Mouse (Mus musculus) heart, embryonic 12.5 days (tissue): ENCODE results near the gene Gm10490. TPM values are rescaled to one million over a fixed set of nuclear protein-coding genes. Genes with fewer than 3 reads are reported as not detected.
"Not testable (repeated sequence)": the region's sequence is repeated elsewhere in the genome, so short reads cannot be mapped to it uniquely, and the experiment has no call there.

ENCODE experiments used
- ATAC-seq: fragments of 200-750 bp; cut with Nextera tagmentation; 2 replicates; pipeline ENCODE4 v1.8.0; 2017; ENCODE audit warnings: moderate TSS enrichment, moderate library complexity; ENCODE audit not compliant: insufficient number of reproducible peaks, low FRiP score
- H3K27ac ChIP-seq: fragments of 300-500 bp; sonication (generic); 2 replicates; pipeline ENCODE4 v1.5.1; 2016; ENCODE audit warnings: mild to moderate bottlenecking, moderate library complexity; ENCODE audit not compliant: poor library complexity, severe bottlenecking
- H3K27me3 ChIP-seq: fragments of 300-500 bp; sonication (generic); replicated peaks from 2 replicates; pipeline ENCODE4 v1.6.1; 2016; ENCODE audit warnings: mild to moderate bottlenecking, moderate library complexity
- H3K36me3 ChIP-seq: fragments of 300-500 bp; sonication (generic); 2 replicates; pipeline ENCODE4 v1.6.1; 2016; ENCODE audit warnings: mild to moderate bottlenecking, moderate library complexity
- H3K4me1 ChIP-seq: fragments of 300-500 bp; sonication (generic); replicated peaks from 2 replicates; pipeline ENCODE4 v1.6.1; 2016; ENCODE audit warnings: mild to moderate bottlenecking
- H3K4me2 ChIP-seq: fragments of 300-500 bp; sonication (generic); 2 replicates; pipeline ENCODE4 v1.6.1; 2016; ENCODE audit warnings: mild to moderate bottlenecking, moderate library complexity
- H3K4me3 ChIP-seq: fragments of 300-500 bp; sonication (generic); 2 replicates; pipeline ENCODE4 v1.5.1; 2016; ENCODE audit warnings: mild to moderate bottlenecking
- H3K9ac ChIP-seq: fragments of 300-500 bp; sonication (generic); 2 replicates; pipeline ENCODE4 v1.6.1; 2016; ENCODE audit warnings: mild to moderate bottlenecking, moderate library complexity
- H3K9me3 ChIP-seq: fragments of 300-500 bp; sonication (generic); replicated peaks from 2 replicates; pipeline ENCODE4 v1.6.1; 2016; ENCODE audit warnings: mild to moderate bottlenecking, moderate library complexity
- WGBS: fragments of 180-500 bp; shearing (Covaris S2); methylation state at CpG from one replicate; pipeline ENCODE4 v1.1.7; 2016; 5-methylcytosine and 5-hydroxymethylcytosine counted together
- polyA plus RNA-seq: library from polyadenylated mRNA; unstranded; fragments of >200 nt; fragmentation: Nextera tagmentation; extraction: Ambion mirVana; gene quantifications from 2 replicates; pipeline ENCODE4 v1.2.1, GENCODE M21; 2016

Gm10490 gene
- polyA plus RNA-seq, result not detected in 2 replicates

- H3K4me3 ChIP-seq, H3K4me1 ChIP-seq, H3K27ac ChIP-seq, H3K27me3 ChIP-seq, H3K9me3 ChIP-seq, ATAC-seq, H3K4me2 ChIP-seq, H3K9ac ChIP-seq: not testable (repeated sequence)
- peaks cover 13% of the 10 kb centered on the region for H3K36me3 ChIP-seq
- 85% methylated on average over 4 of the region's 4 CpGs for WGBS
These were observed at the start of gene Gm10490 for GRCm38 (mm10) chrX:7909242-7909641. Gene Gm10490, plus strand, starts transcription at chrX:7909542.

GRCm38 (mm10) chrX:7863181-7863580 lies 46.2 kb upstream of the Gm10490 start:
- H3K27ac ChIP-seq, result no peak overlapping the region
- no peak for ATAC-seq
- H3K4me1 ChIP-seq, result no peaks in the 10 kb centered on the region
- H3K9ac ChIP-seq, result no peak overlapping the region
- 71% methylated on average over 1 of the region's 1 CpGs for WGBS
- no peak overlapping the region for H3K4me2 ChIP-seq
- H3K9me3 ChIP-seq, result no peaks in the 10 kb centered on the region
- no peaks in the 10 kb centered on the region for H3K27me3 ChIP-seq
- H3K36me3 ChIP-seq, result peaks cover 19% of the 10 kb centered on the region
- H3K4me3 ChIP-seq, result no peak overlapping the region

GRCm38 (mm10) chrX:7864551-7864950 lies 44.8 kb upstream of the Gm10490 start:
- Histone ChIP-seq H3K27ac (peak overlapping the region; percentile 33; the same call in 1 of the 2 replicates), H3K27me3 (no peaks in the 10 kb centered on the region), H3K36me3 (peaks cover 18% of the 10 kb centered on the region), H3K9me3 (no peaks in the 10 kb centered on the region), H3K9ac (no peak overlapping the region), H3K4me2 (no peak overlapping the region), H3K4me3 (no peak overlapping the region), H3K4me1 (no peaks in the 10 kb centered on the region)
- no peak for ATAC-seq
- 83% methylated on average over 3 of the region's 3 CpGs for WGBS

- 64% methylated on average over 2 of the region's 2 CpGs for WGBS
- H3K4me2 ChIP-seq, result no peak overlapping the region
- H3K27me3 ChIP-seq, result no peaks in the 10 kb centered on the region
- H3K4me3 ChIP-seq, result no peak overlapping the region
- H3K27ac ChIP-seq, result no peak overlapping the region
- no peaks in the 10 kb centered on the region for H3K9me3 ChIP-seq
- no peak for ATAC-seq
- peaks cover 18% of the 10 kb centered on the region for H3K36me3 ChIP-seq
- H3K9ac ChIP-seq, result no peak overlapping the region
- H3K4me1 ChIP-seq, result no peaks in the 10 kb centered on the region
These were observed 44.0 kb upstream of the Gm10490 start for GRCm38 (mm10) chrX:7865343-7865742.

GRCm38 (mm10) chrX:7865786-7866185 lies 43.6 kb upstream of the Gm10490 start:
- no peaks in the 10 kb centered on the region for H3K9me3 ChIP-seq
- 58% methylated on average over 2 of the region's 2 CpGs for WGBS
- no peak overlapping the region for H3K4me2 ChIP-seq
- H3K27me3 ChIP-seq, result no peaks in the 10 kb centered on the region
- ATAC-seq, result no peak
- H3K4me3 ChIP-seq, result no peak overlapping the region
- H3K4me1 ChIP-seq, result no peaks in the 10 kb centered on the region
- no peak overlapping the region for H3K27ac ChIP-seq
- H3K9ac ChIP-seq, result no peak overlapping the region
- H3K36me3 ChIP-seq, result peaks cover 18% of the 10 kb centered on the region

- Histone ChIP-seq H3K27ac (no peak overlapping the region), H3K9ac (no peak overlapping the region), H3K4me3 (no peak overlapping the region), H3K4me2 (no peak overlapping the region), H3K9me3 (no peaks in the 10 kb centered on the region), H3K36me3 (peaks cover 19% of the 10 kb centered on the region), H3K27me3 (no peaks in the 10 kb centered on the region), H3K4me1 (no peaks in the 10 kb centered on the region)
- ATAC-seq, result no peak
- WGBS, result 85% methylated on average over 1 of the region's 1 CpGs
These were observed 42.2 kb upstream of the Gm10490 start for GRCm38 (mm10) chrX:7867141-7867540.

- ATAC-seq, result no peak
- H3K4me1 ChIP-seq, result no peaks in the 10 kb centered on the region
- H3K4me3 ChIP-seq, result no peak overlapping the region
- no peak overlapping the region for H3K27ac ChIP-seq
- H3K4me2 ChIP-seq, result no peak overlapping the region
- no peaks in the 10 kb centered on the region for H3K9me3 ChIP-seq
- peaks cover 27% of the 10 kb centered on the region for H3K36me3 ChIP-seq
- no peak overlapping the region for H3K9ac ChIP-seq
- no peaks in the 10 kb centered on the region for H3K27me3 ChIP-seq
- 45% methylated on average over 2 of the region's 2 CpGs for WGBS
These were observed 40.8 kb upstream of the Gm10490 start for GRCm38 (mm10) chrX:7868506-7868905.

- 53% methylated on average over 3 of the region's 3 CpGs for WGBS
- Histone ChIP-seq H3K27me3 (no peaks in the 10 kb centered on the region), H3K4me3 (no peak overlapping the region)
These were observed 39.5 kb upstream of the Gm10490 start for GRCm38 (mm10) chrX:7869826-7870225.

GRCm38 (mm10) chrX:7878007-7878419 lies 31.3 kb upstream of the Gm10490 start, which contains the start of gene Pim2:
Gene Pim2, plus strand, starts transcription at chrX:7878262.
- 19% methylated on average over 38 of the region's 38 CpGs for WGBS

More at GRCm38 (mm10) chrX:7869826-7870225, 39.5 kb upstream of the Gm10490 start:
- Histone ChIP-seq H3K9ac (no peak overlapping the region), H3K4me1 (no peaks in the 10 kb centered on the region), H3K9me3 (no peaks in the 10 kb centered on the region), H3K4me2 (no peak overlapping the region), H3K36me3 (peaks cover 35% of the 10 kb centered on the region), H3K27ac (no peak overlapping the region)
- ATAC-seq, result no peak

GRCm38 (mm10) chrX:7878495-7878894 lies 30.8 kb upstream of the Gm10490 start:
- 0 out of 2 replicates have a peak, but pooled peaks have one; percentile 13 for ATAC-seq
- 0 out of 2 replicates have a peak, but pooled peaks cover 6% of the 10 kb centered on the region for H3K27me3 ChIP-seq
- peak overlapping the region; percentile 91 for H3K4me2 ChIP-seq
- peaks cover 14% of the 10 kb centered on the region for H3K36me3 ChIP-seq
- H3K4me1 ChIP-seq, result peaks cover 7% of the 10 kb centered on the region; the same call in 1 of the 2 replicates
- 17% methylated on average over 21 of the region's 21 CpGs for WGBS
- peak overlapping the region; percentile 73 for H3K9ac ChIP-seq
- H3K27ac ChIP-seq, result no peak overlapping the region
- peak overlapping the region; percentile 52 for H3K4me3 ChIP-seq
- H3K9me3 ChIP-seq, result no peaks in the 10 kb centered on the region

More at GRCm38 (mm10) chrX:7878007-7878419, 31.3 kb upstream of the Gm10490 start, which contains the start of gene Pim2:
- peak within 1 kb of the TSS; percentile 91 for H3K4me2 ChIP-seq
- H3K27ac ChIP-seq, result no peak within 1 kb of the TSS
- peaks cover 7% of the 10 kb centered on the region; the same call in 1 of the 2 replicates for H3K4me1 ChIP-seq
- H3K4me3 ChIP-seq, result peak within 1 kb of the TSS; percentile 52
- H3K9ac ChIP-seq, result peak within 1 kb of the TSS; percentile 73
- ATAC-seq, result peak; percentile 88
- H3K27me3 ChIP-seq, result 0 out of 2 replicates have a peak, but pooled peaks cover 6% of the 10 kb centered on the region
- no peaks in the 10 kb centered on the region for H3K9me3 ChIP-seq
- peaks cover 16% of the 10 kb centered on the region for H3K36me3 ChIP-seq

GRCm38 (mm10) chrX:7879819-7880218 lies 29.5 kb upstream of the Gm10490 start:
- Histone ChIP-seq H3K4me1 (peaks cover 7% of the 10 kb centered on the region; the same call in 1 of the 2 replicates), H3K27ac (no peak overlapping the region), H3K27me3 (0 out of 2 replicates have a peak, but pooled peaks cover 6% of the 10 kb centered on the region), H3K4me3 (peak overlapping the region; percentile 20; the same call in 1 of the 2 replicates), H3K36me3 (peaks cover 6% of the 10 kb centered on the region), H3K9ac (no peak overlapping the region), H3K4me2 (peak overlapping the region; percentile 56), H3K9me3 (no peaks in the 10 kb centered on the region)
- 9% methylated on average over 11 of the region's 11 CpGs for WGBS
- 0 out of 2 replicates have a peak, but pooled peaks have one; percentile 13 for ATAC-seq
